Mouse (Mus musculus) MEL (cell line): ENCODE measurements around the gene Slc6a1.

Source experiments
- BHLHE40 ChIP-seq: IDR thresholded peaks from 2 replicates; pipeline ENCODE4 v1.6.1; 2012; ENCODE audit warnings: low read depth, mild to moderate bottlenecking, inconsistent platforms, low read length, improper control_type of control experiment, borderline replicate concordance
- CHD2 ChIP-seq: IDR thresholded peaks from 2 replicates; pipeline ENCODE4 v1.6.1; 2011; ENCODE audit warnings: low read length, improper control_type of control experiment
- CTCF ChIP-seq, 3 experiments: IDR thresholded peaks in 2 of 3; conservative IDR thresholded peaks in 1 of 3; 2 replicates each; pipeline ENCODE4 v1.5.1; 2011 to 2012; ENCODE audit warnings: low read length in 3 of 3, low read depth in 2 of 3, mild to moderate bottlenecking in 2 of 3, improper control_type of control experiment in 1 of 3, inconsistent platforms in 1 of 3, mixed read lengths in 1 of 3, moderate library complexity in 1 of 3; ENCODE audit not compliant: control insufficient read depth in 1 of 3, insufficient read depth in 1 of 3, poor library complexity in 1 of 3, severe bottlenecking in 1 of 3
- EP300 ChIP-seq, 2 experiments: IDR thresholded peaks; 2 replicates each; pipeline ENCODE4 v1.6.1; 2011; ENCODE audit warnings: improper control_type of control experiment in 2 of 2, low read length in 2 of 2, low read depth in 1 of 2, mild to moderate bottlenecking in 1 of 2
- MAX ChIP-seq: IDR thresholded peaks from 2 replicates; pipeline ENCODE4 v1.6.1; 2011; ENCODE audit warnings: low read length, improper control_type of control experiment
- POLR2A ChIP-seq, 2 experiments: IDR thresholded peaks; 2 replicates each; pipeline ENCODE4 v1.6.1; 2011 to 2012; ENCODE audit warnings: low read length in 2 of 2, mild to moderate bottlenecking in 2 of 2, control low read depth in 1 of 2, improper control_type of control experiment in 1 of 2, low read depth in 1 of 2, moderate library complexity in 1 of 2; ENCODE audit not compliant: control insufficient read depth in 1 of 2, insufficient read depth in 1 of 2, poor library complexity in 1 of 2
- POLR2AphosphoS5 ChIP-seq: IDR thresholded peaks from 2 replicates; pipeline ENCODE4 v1.6.1; 2012; ENCODE audit warnings: low read depth, borderline replicate concordance, mild to moderate bottlenecking, inconsistent platforms, low read length, moderate library complexity, mixed read lengths
- ZC3H11A ChIP-seq: IDR thresholded peaks from 2 replicates; pipeline ENCODE4 v1.6.1; 2012; ENCODE audit warnings: low read depth, mild to moderate bottlenecking, inconsistent platforms, low read length, improper control_type of control experiment

- no peak for TF ChIP-seq CTCF (IDR thresholded peaks at IDR 0.05 in 2 of 3, conservative IDR thresholded peaks at IDR 0.05 in 1 of 3; ENCODE audit: control insufficient read depth in 1 of 3, insufficient read depth in 1 of 3, low read depth in 2 of 3, low read length in 3 of 3, poor library complexity in 1 of 3, severe bottlenecking in 1 of 3)
- TF ChIP-seq POLR2A (IDR thresholded peaks at IDR 0.05; ENCODE audit: control insufficient read depth in 1 of 2, insufficient read depth in 1 of 2, low read depth in 1 of 2, low read length in 2 of 2, poor library complexity in 1 of 2) = no peak
- no peak for TF ChIP-seq CHD2
- TF ChIP-seq ZC3H11A = no peak
- TF ChIP-seq POLR2AphosphoS5 = no peak
- no peak for TF ChIP-seq EP300 (IDR thresholded peaks at IDR 0.05; ENCODE audit: low read depth in 1 of 2, low read length in 2 of 2)
- no peak for TF ChIP-seq MAX
- no peak for TF ChIP-seq BHLHE40
Measured at GRCm38 (mm10) chr6:114290929-114291328, 8.5 kb downstream of the Slc6a1 start.
